Mouse (Mus musculus) heart, postnatal 0 days (tissue): ENCODE data around the gene Vwa7. TPM values are rescaled to one million over a fixed set of nuclear protein-coding genes. Genes with fewer than 3 reads are reported as not detected.
"Not testable (repeated sequence)": the region's sequence is repeated elsewhere in the genome, so short reads cannot be mapped to it uniquely, and the experiment has no call there.

Experiments
- ATAC-seq: fragments of 200-750 bp; cut with Nextera tagmentation; 2 replicates; pipeline ENCODE4 v1.8.0; 2017; ENCODE audit warnings: low read depth, moderate number of reproducible peaks, moderate library complexity; ENCODE audit not compliant: insufficient read depth
- DNase-seq: peaks from one replicate; pipeline ENCODE4 v3.0.0-alpha.2; 2016; ENCODE audit warnings: low spot score
- H3K27ac ChIP-seq: fragments of 300-500 bp; sonication (generic); 2 replicates; pipeline ENCODE4 v1.5.1; 2014; ENCODE audit warnings: low read depth, mild to moderate bottlenecking
- H3K27me3 ChIP-seq: fragments of 300-500 bp; sonication (generic); 2 replicates; pipeline ENCODE4 v1.6.1; 2014; ENCODE audit warnings: low read length, mixed read lengths; ENCODE audit not compliant: control insufficient read depth, insufficient read depth
- H3K36me3 ChIP-seq: fragments of 300-500 bp; sonication (generic); replicated peaks from 2 replicates; pipeline ENCODE4 v1.6.1; 2014; ENCODE audit warnings: low read length, mixed read lengths; ENCODE audit not compliant: control insufficient read depth, insufficient read depth
- H3K4me1 ChIP-seq: fragments of 300-500 bp; sonication (generic); 2 replicates; pipeline ENCODE4 v1.6.1; 2014; ENCODE audit warnings: antibody characterized with exemption; ENCODE audit not compliant: control insufficient read depth, insufficient read depth
- H3K4me2 ChIP-seq: fragments of 300-500 bp; sonication (generic); 2 replicates; pipeline ENCODE4 v1.6.1; 2014; ENCODE audit warnings: low read depth, mild to moderate bottlenecking, low read length, moderate library complexity
- H3K4me3 ChIP-seq: fragments of 300-500 bp; sonication (generic); 2 replicates; pipeline ENCODE4 v1.5.1; 2014; ENCODE audit warnings: low read depth, low read length
- H3K9ac ChIP-seq: fragments of 300-500 bp; sonication (generic); replicated peaks from 2 replicates; pipeline ENCODE4 v1.6.1; 2014; ENCODE audit warnings: low read depth, low read length, mixed read lengths
- H3K9me3 ChIP-seq: fragments of 300-500 bp; sonication (generic); replicated peaks from 2 replicates; pipeline ENCODE4 v1.6.1; 2016; ENCODE audit warnings: low read length; ENCODE audit not compliant: control insufficient read depth
- CTCF ChIP-seq: IDR thresholded peaks from 2 replicates; pipeline ENCODE4 v1.5.1; 2016; ENCODE audit warnings: antibody characterized with exemption, control low read depth, low read depth
- EP300 ChIP-seq: IDR thresholded peaks from 2 replicates; pipeline ENCODE4 v1.6.1; 2016; ENCODE audit warnings: antibody characterized with exemption, low read depth
- WGBS: fragments of 180-500 bp; shearing (Covaris S2); extraction: QIAGEN DNeasy Blood & Tissue Kit; methylation state at CpG from one replicate; pipeline ENCODE4 v1.1.7; 2014; 5-methylcytosine and 5-hydroxymethylcytosine counted together
- polyA plus RNA-seq: library from polyadenylated mRNA; unstranded; fragments of >200 nt; fragmentation: Nextera tagmentation; extraction: Ambion mirVana; gene quantifications from 2 replicates; pipeline ENCODE4 v1.2.1, GENCODE M21; 2015
- total RNA-seq: library from RNA; depleted of rRNA; stranded (reverse); fragments of >200 nt; gene quantifications from 2 replicates; pipeline ENCODE4 v1.2.3, GENCODE M21; 2014; ENCODE audit warnings: low replicate concordance

The Vwa7 gene
- total and polyA plus RNA-seq, 2 experiments from 2014 or later: 0.63 to 0.92 TPM

DNA sequence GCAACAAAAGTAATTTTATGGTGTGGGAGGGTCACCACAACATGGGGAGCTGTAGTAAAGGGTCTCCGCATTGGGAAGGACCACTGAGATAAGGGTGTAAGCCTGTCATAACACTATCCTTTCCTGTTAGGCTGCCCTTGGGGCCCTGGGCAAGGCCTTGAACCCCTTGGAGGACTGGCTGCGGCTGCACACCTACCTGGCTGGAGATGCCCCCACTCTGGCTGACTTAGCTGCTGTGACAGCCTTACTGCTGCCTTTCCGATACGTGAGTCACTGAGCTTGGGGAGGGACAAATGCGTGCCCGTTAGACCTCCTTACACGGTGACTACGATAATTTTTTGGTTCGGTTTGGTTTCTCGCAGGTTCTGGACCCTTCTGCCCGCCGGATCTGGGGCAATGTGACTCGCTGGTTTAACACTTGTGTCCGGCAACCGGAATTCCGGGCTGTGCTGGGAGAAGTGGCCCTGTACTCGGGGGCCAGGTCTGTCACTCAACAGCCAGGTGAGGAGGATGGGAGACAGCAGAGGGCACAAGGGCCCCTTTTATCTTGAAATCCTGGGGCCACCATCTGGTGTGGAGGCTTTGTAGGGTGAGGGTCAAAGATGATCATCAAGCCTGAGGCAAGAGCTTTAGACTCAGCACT lies 12.2 kb upstream of the Vwa7 start:
- Histone ChIP-seq H3K9me3 (no peaks in the 10 kb centered on the region), H3K4me2 (no peak overlapping the region), H3K4me1 (peaks cover 21% of the 10 kb centered on the region), H3K36me3 (peaks cover 31% of the 10 kb centered on the region), H3K27me3 (no peaks in the 10 kb centered on the region), H3K27ac (no peak overlapping the region), H3K4me3 (no peak overlapping the region), H3K9ac (no peak overlapping the region)
- ATAC-seq (no peak), DNase-seq (no peak)
- TF ChIP-seq EP300 (no peak), CTCF (no peak)
- 91% methylated on average over 17 of the region's 17 CpGs for WGBS

DNA sequence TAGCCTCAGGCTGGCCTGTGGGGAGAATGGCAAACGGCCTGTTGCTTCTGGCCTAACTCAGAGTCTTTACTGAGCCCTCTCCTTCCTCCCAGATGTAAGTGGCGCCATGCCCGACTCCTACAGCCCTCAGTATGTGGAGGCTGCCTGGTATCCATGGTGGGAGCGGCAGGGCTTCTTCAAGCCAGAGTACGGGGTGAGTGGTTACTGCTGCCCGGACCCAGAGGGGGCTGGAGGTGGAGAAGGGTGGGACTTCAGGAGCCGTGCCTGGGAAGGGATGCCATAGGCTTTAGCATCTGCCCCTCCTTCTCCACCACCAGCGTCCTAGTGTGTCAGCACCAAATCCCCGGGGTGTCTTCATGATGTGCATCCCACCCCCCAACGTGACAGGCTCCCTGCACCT lies 11.2 kb upstream of the Vwa7 start:
- DNase-seq (no peak), ATAC-seq (no peak)
- WGBS: 86% methylated on average over 10 of the region's 10 CpGs
- TF ChIP-seq CTCF (no peak), EP300 (no peak)
- H3K27me3 ChIP-seq: no peaks in the 10 kb centered on the region
- no peak overlapping the region for H3K4me2 ChIP-seq
- H3K9ac ChIP-seq: no peak overlapping the region
- no peak overlapping the region for H3K27ac ChIP-seq
- H3K4me1 ChIP-seq: peaks cover 12% of the 10 kb centered on the region
- H3K4me3 ChIP-seq: no peak overlapping the region
- H3K9me3 ChIP-seq: no peaks in the 10 kb centered on the region
- peaks cover 38% of the 10 kb centered on the region for H3K36me3 ChIP-seq

DNA sequence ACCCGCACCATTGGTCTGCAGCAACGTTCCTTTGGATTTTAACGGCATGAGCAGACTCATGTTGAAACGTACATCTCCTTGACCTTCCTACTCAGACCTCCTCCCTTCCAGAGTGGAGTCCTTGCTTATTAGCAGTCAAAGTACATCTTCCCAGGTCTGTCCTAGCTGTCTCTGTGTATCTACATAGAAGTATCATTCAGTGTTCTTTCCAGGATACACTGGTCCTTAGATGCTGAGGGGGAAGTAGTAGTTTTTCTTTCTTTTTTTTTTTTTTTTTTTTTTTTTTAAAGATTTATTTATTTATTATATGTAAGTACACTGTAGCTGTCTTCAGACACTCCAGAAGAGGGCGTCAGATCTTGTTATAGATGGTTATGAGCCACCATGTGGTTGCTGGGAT lies 10.5 kb upstream of the Vwa7 start:
- not testable (repeated sequence) for ATAC-seq, H3K9ac ChIP-seq, H3K9me3 ChIP-seq, H3K4me2 ChIP-seq, DNase-seq, H3K27ac ChIP-seq, H3K4me3 ChIP-seq, H3K27me3 ChIP-seq
- peaks cover 12% of the 10 kb centered on the region for H3K4me1 ChIP-seq
- WGBS: 94% methylated on average over 4 of the region's 5 CpGs
- peaks cover 45% of the 10 kb centered on the region for H3K36me3 ChIP-seq

DNA sequence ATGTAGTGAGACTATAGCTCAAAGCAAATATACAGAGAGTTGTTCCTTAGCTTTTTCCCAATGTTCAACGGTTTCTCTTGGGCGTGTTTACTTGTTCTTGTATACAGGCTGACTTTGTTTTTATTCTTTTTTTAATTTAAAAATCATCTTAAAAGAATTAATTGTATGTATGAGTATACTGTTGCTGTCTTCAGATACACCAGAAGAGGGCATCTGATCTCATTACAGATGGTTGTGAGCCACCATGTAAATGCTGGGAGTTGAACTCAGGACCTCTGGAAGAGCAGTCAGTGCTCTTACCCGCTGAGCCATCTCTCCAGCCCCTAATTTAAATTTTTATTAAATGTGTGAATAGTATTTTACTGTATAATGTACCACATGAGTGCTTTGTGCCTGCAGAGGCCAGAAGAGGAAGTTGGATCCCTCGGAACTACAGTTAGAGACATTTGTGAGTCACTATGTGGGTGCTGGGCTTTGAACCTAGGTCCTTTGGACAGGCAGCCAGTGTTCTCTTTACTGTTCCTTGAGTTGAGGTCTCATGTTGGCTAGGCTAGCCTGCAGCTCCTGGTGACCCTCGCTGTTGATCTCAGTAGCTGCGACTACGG lies 8.9 kb upstream of the Vwa7 start:
- Histone ChIP-seq H3K9ac (no peak overlapping the region), H3K27ac (no peak overlapping the region), H3K4me3 (no peak overlapping the region), H3K36me3 (peaks cover 61% of the 10 kb centered on the region), H3K27me3 (no peaks in the 10 kb centered on the region), H3K9me3 (no peaks in the 10 kb centered on the region), H3K4me2 (no peak overlapping the region), H3K4me1 (peaks cover 4% of the 10 kb centered on the region)
- ATAC-seq: no peak
- TF ChIP-seq EP300 (no peak), CTCF (0 out of 2 replicates have a peak, but pooled peaks have one; percentile 6)
- DNase-seq: no peak
- 91% methylated on average over 7 of the region's 7 CpGs for WGBS

GRCm38 (mm10) chr17:35009586-35009985 lies 6.8 kb upstream of the Vwa7 start:
- Histone ChIP-seq H3K27me3 (no peaks in the 10 kb centered on the region), H3K4me3 (no peak overlapping the region), H3K9ac (no peak overlapping the region), H3K27ac (no peak overlapping the region), H3K36me3 (peaks cover 76% of the 10 kb centered on the region), H3K9me3 (no peaks in the 10 kb centered on the region), H3K4me2 (no peak overlapping the region), H3K4me1 (no peaks in the 10 kb centered on the region)
- ATAC-seq (no peak), DNase-seq (no peak)
- 90% methylated on average over 7 of the region's 7 CpGs for WGBS
- TF ChIP-seq CTCF: no peak
- TF ChIP-seq EP300: no peak

DNA sequence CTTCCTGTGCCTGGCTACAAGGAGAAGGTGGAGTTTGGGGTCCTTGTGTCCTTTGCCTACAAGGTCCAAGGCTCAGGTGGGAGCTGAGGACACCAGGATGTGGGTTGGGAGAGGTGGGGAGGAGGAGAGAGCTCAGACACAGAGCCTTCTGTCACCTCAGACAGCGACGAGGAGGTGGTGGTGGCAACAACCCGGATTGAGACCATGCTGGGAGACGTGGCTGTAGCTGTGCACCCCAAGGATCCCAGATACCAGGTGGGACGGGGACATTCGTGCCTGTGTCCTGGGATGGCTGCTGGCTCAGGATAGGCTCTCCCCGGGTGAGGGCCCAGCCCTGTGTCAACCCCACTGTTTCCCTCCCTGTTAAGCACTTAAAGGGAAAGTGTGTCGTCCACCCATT lies 4.9 kb upstream of the Vwa7 start:
- Histone ChIP-seq H3K27me3 (no peaks in the 10 kb centered on the region), H3K9me3 (no peaks in the 10 kb centered on the region), H3K4me3 (no peak overlapping the region), H3K4me1 (peaks cover 6% of the 10 kb centered on the region), H3K9ac (no peak overlapping the region), H3K4me2 (no peak overlapping the region), H3K36me3 (peaks cover 72% of the 10 kb centered on the region), H3K27ac (no peak overlapping the region)
- no peak for TF ChIP-seq CTCF
- no peak for DNase-seq
- ATAC-seq: no peak
- 93% methylated on average over 8 of the region's 8 CpGs for WGBS
